Mouse (Mus musculus) heart, postnatal 0 days (tissue): ENCODE data around the gene Snap91. TPM values are rescaled to one million over a fixed set of nuclear protein-coding genes. Genes with fewer than 3 reads are reported as not detected.
A peak's percentile ranks its signal among the peaks of the same experiment; 100 is the strongest.

Source experiments
- ATAC-seq: fragments of 200-750 bp; cut with Nextera tagmentation; 2 replicates; pipeline ENCODE4 v1.8.0; 2017; ENCODE audit warnings: low read depth, moderate number of reproducible peaks, moderate library complexity; ENCODE audit not compliant: insufficient read depth
- DNase-seq: peaks from one replicate; pipeline ENCODE4 v3.0.0-alpha.2; 2016; ENCODE audit warnings: low spot score
- H3K27ac ChIP-seq: fragments of 300-500 bp; sonication (generic); 2 replicates; pipeline ENCODE4 v1.5.1; 2014; ENCODE audit warnings: low read depth, mild to moderate bottlenecking
- H3K27me3 ChIP-seq: fragments of 300-500 bp; sonication (generic); 2 replicates; pipeline ENCODE4 v1.6.1; 2014; ENCODE audit warnings: low read length, mixed read lengths; ENCODE audit not compliant: control insufficient read depth, insufficient read depth
- H3K36me3 ChIP-seq: fragments of 300-500 bp; sonication (generic); replicated peaks from 2 replicates; pipeline ENCODE4 v1.6.1; 2014; ENCODE audit warnings: low read length, mixed read lengths; ENCODE audit not compliant: control insufficient read depth, insufficient read depth
- H3K4me1 ChIP-seq: fragments of 300-500 bp; sonication (generic); 2 replicates; pipeline ENCODE4 v1.6.1; 2014; ENCODE audit warnings: antibody characterized with exemption; ENCODE audit not compliant: control insufficient read depth, insufficient read depth
- H3K4me2 ChIP-seq: fragments of 300-500 bp; sonication (generic); 2 replicates; pipeline ENCODE4 v1.6.1; 2014; ENCODE audit warnings: low read depth, mild to moderate bottlenecking, low read length, moderate library complexity
- H3K4me3 ChIP-seq: fragments of 300-500 bp; sonication (generic); 2 replicates; pipeline ENCODE4 v1.5.1; 2014; ENCODE audit warnings: low read depth, low read length
- H3K9ac ChIP-seq: fragments of 300-500 bp; sonication (generic); replicated peaks from 2 replicates; pipeline ENCODE4 v1.6.1; 2014; ENCODE audit warnings: low read depth, low read length, mixed read lengths
- H3K9me3 ChIP-seq: fragments of 300-500 bp; sonication (generic); replicated peaks from 2 replicates; pipeline ENCODE4 v1.6.1; 2016; ENCODE audit warnings: low read length; ENCODE audit not compliant: control insufficient read depth
- CTCF ChIP-seq: IDR thresholded peaks from 2 replicates; pipeline ENCODE4 v1.5.1; 2016; ENCODE audit warnings: antibody characterized with exemption, control low read depth, low read depth
- EP300 ChIP-seq: IDR thresholded peaks from 2 replicates; pipeline ENCODE4 v1.6.1; 2016; ENCODE audit warnings: antibody characterized with exemption, low read depth
- WGBS: fragments of 180-500 bp; shearing (Covaris S2); extraction: QIAGEN DNeasy Blood & Tissue Kit; methylation state at CpG from one replicate; pipeline ENCODE4 v1.1.7; 2014; 5-methylcytosine and 5-hydroxymethylcytosine counted together
- polyA plus RNA-seq: library from polyadenylated mRNA; unstranded; fragments of >200 nt; fragmentation: Nextera tagmentation; extraction: Ambion mirVana; gene quantifications from 2 replicates; pipeline ENCODE4 v1.2.1, GENCODE M21; 2015
- total RNA-seq: library from RNA; depleted of rRNA; stranded (reverse); fragments of >200 nt; gene quantifications from 2 replicates; pipeline ENCODE4 v1.2.3, GENCODE M21; 2014; ENCODE audit warnings: low replicate concordance

The Snap91 gene
- total and polyA plus RNA-seq, 2 experiments from 2014 or later = 45.0 to 55.3 TPM

GRCm38 (mm10) chr9:86813327-86813726 is 67.1 kb downstream of the Snap91 start:
- Histone ChIP-seq H3K9ac (no peak overlapping the region), H3K9me3 (no peaks in the 10 kb centered on the region), H3K27me3 (no peaks in the 10 kb centered on the region), H3K36me3 (no peaks in the 10 kb centered on the region), H3K4me3 (no peak overlapping the region), H3K27ac (no peak overlapping the region), H3K4me2 (no peak overlapping the region), H3K4me1 (no peaks in the 10 kb centered on the region)
- no peak for ATAC-seq
- DNase-seq = no peak
- 47% methylated on average over 5 of the region's 5 CpGs for WGBS
- TF ChIP-seq EP300 = no peak
- no peak for TF ChIP-seq CTCF

- no peaks in the 10 kb centered on the region for H3K27me3 ChIP-seq
- no peak overlapping the region for H3K9ac ChIP-seq
- WGBS = 58% methylated on average over 5 of the region's 5 CpGs
- H3K9me3 ChIP-seq = no peaks in the 10 kb centered on the region
- no peak overlapping the region for H3K4me3 ChIP-seq
- H3K36me3 ChIP-seq = no peaks in the 10 kb centered on the region
- DNase-seq = peak; percentile 19
- no peak overlapping the region for H3K27ac ChIP-seq
- H3K4me1 ChIP-seq = no peaks in the 10 kb centered on the region
- no peak for ATAC-seq
- no peak overlapping the region for H3K4me2 ChIP-seq
- peak; percentile 34 for TF ChIP-seq CTCF
- no peak for TF ChIP-seq EP300
Measured at GRCm38 (mm10) chr9:86810696-86811232, 69.7 kb downstream of the Snap91 start.

- Histone ChIP-seq H3K4me2 (no peak overlapping the region), H3K9me3 (no peaks in the 10 kb centered on the region), H3K36me3 (no peaks in the 10 kb centered on the region), H3K4me3 (no peak overlapping the region), H3K27ac (no peak overlapping the region), H3K4me1 (no peaks in the 10 kb centered on the region), H3K9ac (no peak overlapping the region), H3K27me3 (no peaks in the 10 kb centered on the region)
- DNase-seq = no peak
- no peak for TF ChIP-seq EP300
- TF ChIP-seq CTCF = no peak
- ATAC-seq = no peak
- WGBS = 76% methylated on average over 3 of the region's 3 CpGs
Measured at GRCm38 (mm10) chr9:86810213-86810612, 70.2 kb downstream of the Snap91 start.

GRCm38 (mm10) chr9:86800600-86801163 is 79.8 kb downstream of the Snap91 start:
- Histone ChIP-seq H3K27ac (no peak overlapping the region), H3K4me2 (no peak overlapping the region), H3K9me3 (no peaks in the 10 kb centered on the region), H3K9ac (no peak overlapping the region), H3K27me3 (no peaks in the 10 kb centered on the region), H3K4me1 (no peaks in the 10 kb centered on the region), H3K4me3 (no peak overlapping the region), H3K36me3 (peaks cover 18% of the 10 kb centered on the region)
- DNase-seq (peak; percentile 53), ATAC-seq (no peak)
- TF ChIP-seq EP300 = no peak
- peak; percentile 54 for TF ChIP-seq CTCF
- 38% methylated on average over 3 of the region's 3 CpGs for WGBS

DNA sequence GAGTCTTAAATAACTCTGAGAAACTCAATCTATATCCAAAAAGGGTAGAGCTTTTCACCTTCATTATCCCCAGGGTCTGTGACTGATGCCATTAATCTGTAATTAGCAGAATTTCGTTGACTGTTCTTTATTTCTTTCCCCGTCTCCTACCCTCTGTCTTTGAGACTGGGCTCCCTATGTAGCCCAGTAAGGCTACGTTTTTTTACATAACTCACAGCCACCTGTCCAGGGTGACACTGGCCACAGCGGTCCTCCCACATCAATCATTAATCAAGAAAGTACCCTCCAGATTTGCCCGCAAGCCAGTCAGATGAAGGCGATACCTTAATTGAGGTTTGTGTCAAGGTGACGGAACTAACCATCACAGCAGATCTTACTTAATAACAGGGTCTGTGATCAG is 81.4 kb downstream of the Snap91 start:
- H3K9ac ChIP-seq = no peak overlapping the region
- H3K4me2 ChIP-seq = no peak overlapping the region
- H3K4me3 ChIP-seq = no peak overlapping the region
- WGBS = 88% methylated on average over 7 of the region's 7 CpGs
- H3K27ac ChIP-seq = no peak overlapping the region
- DNase-seq = no peak
- peaks cover 14% of the 10 kb centered on the region for H3K36me3 ChIP-seq
- no peaks in the 10 kb centered on the region for H3K27me3 ChIP-seq
- H3K4me1 ChIP-seq = no peaks in the 10 kb centered on the region
- TF ChIP-seq EP300 = no peak
- TF ChIP-seq CTCF = no peak
- no peaks in the 10 kb centered on the region for H3K9me3 ChIP-seq
- no peak for ATAC-seq

DNA sequence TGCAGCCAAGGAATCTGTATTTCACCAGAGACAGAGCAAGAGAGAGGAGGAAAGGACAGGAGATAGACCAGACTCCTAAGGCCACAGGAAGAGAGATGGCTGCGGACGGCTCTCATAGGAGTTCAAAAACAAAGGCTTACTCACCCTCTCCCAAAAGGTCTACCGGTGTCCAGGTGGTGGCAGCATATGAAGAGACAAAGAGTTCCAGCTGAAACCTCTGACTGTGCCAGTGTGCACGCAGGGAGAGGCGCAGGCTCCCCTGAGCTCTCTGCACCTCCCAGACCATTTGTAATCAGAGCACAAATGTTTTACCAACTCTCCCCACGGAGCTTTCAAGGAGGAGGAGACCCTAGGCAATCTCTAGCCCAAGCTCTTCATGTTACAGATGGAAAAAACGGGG is 81.8 kb downstream of the Snap91 start:
- Histone ChIP-seq H3K4me1 (no peaks in the 10 kb centered on the region), H3K9ac (no peak overlapping the region), H3K27me3 (no peaks in the 10 kb centered on the region), H3K4me2 (no peak overlapping the region), H3K36me3 (peaks cover 14% of the 10 kb centered on the region), H3K9me3 (no peaks in the 10 kb centered on the region), H3K4me3 (no peak overlapping the region), H3K27ac (no peak overlapping the region)
- DNase-seq (no peak), ATAC-seq (no peak)
- TF ChIP-seq CTCF (no peak), EP300 (no peak)
- WGBS = 42% methylated on average over 7 of the region's 7 CpGs
